Mouse (Mus musculus): ENCODE measurements at regions not wholly inside any gene's neighbourhood (a gene's known extent, or its start where the extent isn't known, plus 50 kb on each side); places are given as distances from the start of the nearest gene placed in this dataset.

GRCm38 (mm10) chr5:41563441-41563840 lies 144.5 kb downstream of the Rab28 start:
- DNase-seq (ENCODE audit: low spot score), result no peak
- Histone ChIP-seq H3K9me3 (replicated peaks; ENCODE audit: low read length) (no peaks in the 10 kb centered on the region), H3K36me3 (ENCODE audit: insufficient read depth, low read length) (no peaks in the 10 kb centered on the region), H3K27ac (no peak overlapping the region), H3K4me3 (replicated peaks; ENCODE audit: low read depth, low read length) (no peak overlapping the region), H3K4me1 (replicated peaks; ENCODE audit: insufficient read depth, low read length) (no peaks in the 10 kb centered on the region), H3K4me2 (ENCODE audit: low read length) (no peak overlapping the region), H3K9ac (ENCODE audit: low read depth, low read length) (no peak overlapping the region), H3K27me3 (ENCODE audit: insufficient read depth, low read length) (no peaks in the 10 kb centered on the region)
- no peak for ATAC-seq (replicated peaks; ENCODE audit: low FRiP score, low read depth)
- 76% methylated on average over 4 of the region's 4 CpGs for WGBS
- no peak for TF ChIP-seq CTCF (IDR thresholded peaks at IDR 0.05; ENCODE audit: low read depth)

DNA sequence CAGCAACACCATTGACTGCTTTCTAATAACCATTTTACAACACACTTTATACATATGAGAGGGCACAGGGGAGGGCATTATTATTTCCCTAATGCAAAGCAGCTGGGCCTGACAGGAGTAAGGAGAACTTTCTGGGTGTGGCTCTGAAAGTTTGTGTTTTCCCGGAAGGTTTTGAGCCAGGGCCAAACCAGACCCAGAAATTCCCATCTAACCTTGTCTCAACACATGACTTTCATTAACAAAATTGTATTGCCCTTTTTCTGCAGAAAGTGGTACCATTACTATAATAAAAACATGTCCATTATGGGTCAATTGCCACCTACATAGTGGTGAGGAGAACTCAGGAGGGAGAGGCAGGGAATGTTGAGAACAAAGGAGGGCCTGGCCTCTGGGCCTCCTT lies 145.7 kb downstream of the Rab28 start:
- no peaks in the 10 kb centered on the region for H3K36me3 ChIP-seq (ENCODE audit: insufficient read depth, low read length)
- H3K4me2 ChIP-seq (ENCODE audit: low read length), result no peak overlapping the region
- DNase-seq (ENCODE audit: low spot score) (no peak), ATAC-seq (replicated peaks; ENCODE audit: low FRiP score, low read depth) (no peak)
- 64% methylated on average over 1 of the region's 1 CpGs for WGBS
- H3K4me3 ChIP-seq (replicated peaks; ENCODE audit: low read depth, low read length), result no peak overlapping the region
- no peaks in the 10 kb centered on the region for H3K9me3 ChIP-seq (replicated peaks; ENCODE audit: low read length)
- H3K27me3 ChIP-seq (ENCODE audit: insufficient read depth, low read length), result no peaks in the 10 kb centered on the region
- TF ChIP-seq CTCF (IDR thresholded peaks at IDR 0.05; ENCODE audit: low read depth), result no peak
- no peaks in the 10 kb centered on the region for H3K4me1 ChIP-seq (replicated peaks; ENCODE audit: insufficient read depth, low read length)
- H3K27ac ChIP-seq, result no peak overlapping the region
- no peak overlapping the region for H3K9ac ChIP-seq (ENCODE audit: low read depth, low read length)

DNA sequence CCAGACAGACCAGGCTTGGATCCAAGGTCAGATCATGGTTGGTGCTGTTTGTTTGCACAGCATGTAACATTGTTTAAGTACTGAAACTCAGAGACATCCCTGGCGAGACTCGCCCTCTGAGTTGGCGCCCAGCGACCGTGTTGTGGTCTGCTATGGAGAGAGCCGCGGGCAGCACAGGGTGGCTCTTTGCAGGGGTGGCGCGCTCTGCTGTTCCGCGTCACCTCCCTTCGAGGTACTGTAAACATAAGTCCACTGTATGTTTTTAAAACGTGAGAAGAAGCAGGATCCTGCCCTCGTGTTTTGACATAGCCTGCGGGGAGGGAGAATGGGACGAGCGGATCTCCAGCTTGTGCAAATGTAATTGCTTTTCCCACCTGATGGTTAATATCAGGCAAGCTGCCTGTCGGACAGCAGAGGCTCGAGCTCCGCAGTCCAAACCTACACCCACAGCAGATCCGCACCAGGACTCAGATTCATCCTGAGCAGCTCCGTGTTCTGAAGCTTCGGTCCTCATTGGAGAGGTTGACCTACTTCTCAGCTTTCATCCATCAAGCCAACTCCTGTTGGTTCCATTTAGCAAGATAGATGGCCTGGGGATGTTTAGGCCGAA lies 151.2 kb downstream of the Rab28 start:
- no peaks in the 10 kb centered on the region for H3K36me3 ChIP-seq (ENCODE audit: insufficient read depth, low read length)
- no peaks in the 10 kb centered on the region for H3K9me3 ChIP-seq (replicated peaks; ENCODE audit: low read length)
- no peak for TF ChIP-seq CTCF (IDR thresholded peaks at IDR 0.05; ENCODE audit: low read depth)
- H3K4me2 ChIP-seq (ENCODE audit: low read length), result peak overlapping the region; percentile 51
- DNase-seq (ENCODE audit: low spot score) (no peak), ATAC-seq (replicated peaks; ENCODE audit: low FRiP score, low read depth) (no peak)
- 0 out of 2 replicates have a peak overlapping the region, but pooled peaks have one; percentile 7 for H3K4me3 ChIP-seq (replicated peaks; ENCODE audit: low read depth, low read length)
- no peaks in the 10 kb centered on the region for H3K27me3 ChIP-seq (ENCODE audit: insufficient read depth, low read length)
- no peaks in the 10 kb centered on the region for H3K4me1 ChIP-seq (replicated peaks; ENCODE audit: insufficient read depth, low read length)
- no peak overlapping the region for H3K9ac ChIP-seq (ENCODE audit: low read depth, low read length)
- H3K27ac ChIP-seq, result no peak overlapping the region
- 36% methylated on average over 24 of the region's 24 CpGs for WGBS

- Histone ChIP-seq H3K4me3 (replicated peaks; ENCODE audit: low read depth, low read length) (no peak overlapping the region), H3K27me3 (ENCODE audit: insufficient read depth, low read length) (no peaks in the 10 kb centered on the region), H3K9me3 (replicated peaks; ENCODE audit: low read length) (no peaks in the 10 kb centered on the region), H3K36me3 (ENCODE audit: insufficient read depth, low read length) (no peaks in the 10 kb centered on the region), H3K4me2 (ENCODE audit: low read length) (no peak overlapping the region), H3K9ac (ENCODE audit: low read depth, low read length) (no peak overlapping the region), H3K27ac (no peak overlapping the region), H3K4me1 (replicated peaks; ENCODE audit: insufficient read depth, low read length) (no peaks in the 10 kb centered on the region)
- WGBS, result 81% methylated on average over 3 of the region's 3 CpGs
- ATAC-seq (replicated peaks; ENCODE audit: low FRiP score, low read depth) (no peak), DNase-seq (ENCODE audit: low spot score) (no peak)
- TF ChIP-seq CTCF (IDR thresholded peaks at IDR 0.05; ENCODE audit: low read depth), result no peak
These were observed 153.6 kb downstream of the Rab28 start for GRCm38 (mm10) chr5:41554312-41554711.

- Histone ChIP-seq H3K27me3 (ENCODE audit: insufficient read depth, low read length) (no peaks in the 10 kb centered on the region), H3K9me3 (replicated peaks; ENCODE audit: low read length) (no peaks in the 10 kb centered on the region), H3K4me2 (ENCODE audit: low read length) (no peak overlapping the region), H3K9ac (ENCODE audit: low read depth, low read length) (no peak overlapping the region), H3K36me3 (ENCODE audit: insufficient read depth, low read length) (no peaks in the 10 kb centered on the region), H3K27ac (no peak overlapping the region), H3K4me1 (replicated peaks; ENCODE audit: insufficient read depth, low read length) (no peaks in the 10 kb centered on the region), H3K4me3 (replicated peaks; ENCODE audit: low read depth, low read length) (no peak overlapping the region)
- DNase-seq (ENCODE audit: low spot score) (no peak), ATAC-seq (replicated peaks; ENCODE audit: low FRiP score, low read depth) (no peak)
- no peak for TF ChIP-seq CTCF (IDR thresholded peaks at IDR 0.05; ENCODE audit: low read depth)
- WGBS, result 79% methylated on average over 2 of the region's 2 CpGs
These were observed 157.9 kb downstream of the Rab28 start for GRCm38 (mm10) chr5:41550063-41550462.

- Histone ChIP-seq H3K4me2 (ENCODE audit: low read length) (no peak overlapping the region), H3K9me3 (replicated peaks; ENCODE audit: low read length) (no peaks in the 10 kb centered on the region), H3K9ac (ENCODE audit: low read depth, low read length) (no peak overlapping the region), H3K27ac (no peak overlapping the region), H3K36me3 (ENCODE audit: insufficient read depth, low read length) (no peaks in the 10 kb centered on the region), H3K27me3 (ENCODE audit: insufficient read depth, low read length) (no peaks in the 10 kb centered on the region), H3K4me1 (replicated peaks; ENCODE audit: insufficient read depth, low read length) (no peaks in the 10 kb centered on the region), H3K4me3 (replicated peaks; ENCODE audit: low read depth, low read length) (no peak overlapping the region)
- DNase-seq (ENCODE audit: low spot score) (peak; percentile 22), ATAC-seq (replicated peaks; ENCODE audit: low FRiP score, low read depth) (no peak)
- 13% methylated on average over 4 of the region's 4 CpGs for WGBS
- no peak for TF ChIP-seq CTCF (IDR thresholded peaks at IDR 0.05; ENCODE audit: low read depth)
These were observed 161.0 kb downstream of the Rab28 start for GRCm38 (mm10) chr5:41546909-41547308.

DNA sequence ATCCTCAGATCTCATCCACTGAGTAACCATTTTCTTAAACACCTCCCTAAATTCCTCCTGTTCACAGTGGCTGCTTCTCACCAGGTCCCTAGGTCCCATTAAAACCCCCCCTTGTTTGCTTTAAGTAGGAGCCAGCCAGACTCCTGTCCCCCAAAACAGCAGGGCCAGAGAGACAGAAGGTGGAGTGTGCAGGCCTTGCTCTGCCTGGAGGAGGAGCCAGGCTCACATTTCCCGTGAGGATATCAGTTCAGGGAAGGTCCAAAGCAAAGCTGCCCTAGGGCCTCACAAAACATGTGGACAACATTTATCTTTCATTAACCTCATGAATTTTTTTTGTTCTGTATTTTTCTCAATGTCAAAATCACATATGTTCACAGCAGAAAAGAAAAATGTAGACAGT lies 167.2 kb downstream of the Rab28 start:
- H3K27me3 ChIP-seq (ENCODE audit: insufficient read depth, low read length), result no peaks in the 10 kb centered on the region
- no peak overlapping the region for H3K4me2 ChIP-seq (ENCODE audit: low read length)
- no peaks in the 10 kb centered on the region for H3K36me3 ChIP-seq (ENCODE audit: insufficient read depth, low read length)
- H3K9me3 ChIP-seq (replicated peaks; ENCODE audit: low read length), result no peaks in the 10 kb centered on the region
- WGBS, result 4% methylated on average over 1 of the region's 1 CpGs
- H3K9ac ChIP-seq (ENCODE audit: low read depth, low read length), result no peak overlapping the region
- no peak for ATAC-seq (replicated peaks; ENCODE audit: low FRiP score, low read depth)
- H3K4me3 ChIP-seq (replicated peaks; ENCODE audit: low read depth, low read length), result no peak overlapping the region
- DNase-seq (ENCODE audit: low spot score), result no peak
- H3K4me1 ChIP-seq (replicated peaks; ENCODE audit: insufficient read depth, low read length), result no peaks in the 10 kb centered on the region
- H3K27ac ChIP-seq, result no peak overlapping the region
- no peak for TF ChIP-seq CTCF (IDR thresholded peaks at IDR 0.05; ENCODE audit: low read depth)

Measured in kidney, postnatal 0 days (tissue).